Mouse (Mus musculus) myocyte (in vitro differentiated cells): ENCODE results near the gene Ankar. TPM values are rescaled to one million over a fixed set of nuclear protein-coding genes. Genes with fewer than 3 reads are reported as not detected.

Experiments
- H3K27me3 ChIP-seq: one replicate; pipeline ENCODE4 v1.6.1; 2011; ENCODE audit not compliant: control insufficient read depth, insufficient read depth, insufficient read length
- H3K36me3 ChIP-seq: one replicate; pipeline ENCODE4 v1.6.1; 2011; ENCODE audit not compliant: control insufficient read depth, insufficient read depth
- H3K4me2 ChIP-seq: one replicate; pipeline ENCODE4 v1.6.1; 2011; ENCODE audit warnings: low read depth, control low read depth
- H3K4me3 ChIP-seq: one replicate; pipeline ENCODE4 v1.5.1; 2011; ENCODE audit warnings: mild to moderate bottlenecking, control low read depth, moderate library complexity
- H3K79me2 ChIP-seq: one replicate; pipeline ENCODE4 v1.6.1; 2011; ENCODE audit not compliant: control insufficient read depth, insufficient read depth
- H3ac ChIP-seq: one replicate; pipeline ENCODE4 v1.6.1; 2011; ENCODE audit not compliant: control insufficient read depth, insufficient read length
- CEBPB ChIP-seq: IDR thresholded peaks from 2 replicates; pipeline ENCODE4 v1.6.1; 2011; ENCODE audit warnings: mild to moderate bottlenecking, moderate library complexity; ENCODE audit not compliant: poor library complexity, insufficient read depth, severe bottlenecking
- E2F4 ChIP-seq: IDR thresholded peaks from one replicate; pipeline ENCODE4 v1.6.1; 2011; ENCODE audit warnings: mild to moderate bottlenecking, control low read depth, moderate library complexity; ENCODE audit not compliant: insufficient read depth
- MAX ChIP-seq: IDR thresholded peaks from one replicate; pipeline ENCODE4 v1.6.1; 2011; ENCODE audit warnings: low read depth, mild to moderate bottlenecking, control low read depth
- MYOD1 ChIP-seq, 3 experiments: IDR thresholded peaks; one replicate each; pipeline ENCODE4 v1.6.1; 2011; ENCODE audit warnings: control low read depth in 2 of 3, low read depth in 2 of 3, mild to moderate bottlenecking in 2 of 3, moderate library complexity in 1 of 3; ENCODE audit not compliant: insufficient read length in 2 of 3, control insufficient read depth in 1 of 3
- MYOG ChIP-seq, 3 experiments: IDR thresholded peaks; one replicate each; pipeline ENCODE4 v1.6.1; 2011; ENCODE audit warnings: control low read depth in 2 of 3, low read depth in 2 of 3, mild to moderate bottlenecking in 2 of 3; ENCODE audit not compliant: insufficient read length in 2 of 3, control insufficient read depth in 1 of 3, insufficient read depth in 1 of 3
- POLR2A ChIP-seq: IDR thresholded peaks from one replicate; pipeline ENCODE4 v1.6.1; 2011; ENCODE audit warnings: low read depth, mild to moderate bottlenecking, control low read depth, moderate library complexity; ENCODE audit not compliant: insufficient read length
- POLR2AphosphoS2 ChIP-seq: IDR thresholded peaks from one replicate; pipeline ENCODE4 v1.6.1; 2011; ENCODE audit warnings: low read depth, control low read depth; ENCODE audit not compliant: insufficient read length
- REST ChIP-seq: IDR thresholded peaks from one replicate; pipeline ENCODE4 v1.6.1; 2011; ENCODE audit warnings: mild to moderate bottlenecking, control low read depth, moderate library complexity; ENCODE audit not compliant: insufficient read depth, insufficient read length
- SRF ChIP-seq: IDR thresholded peaks from one replicate; pipeline ENCODE4 v1.6.1; 2011; ENCODE audit warnings: low read depth; ENCODE audit not compliant: control insufficient read depth, insufficient read length
- TCF12 ChIP-seq: IDR thresholded peaks from one replicate; pipeline ENCODE4 v1.6.1; 2011; ENCODE audit warnings: mild to moderate bottlenecking, control low read depth; ENCODE audit not compliant: poor library complexity, insufficient read depth, severe bottlenecking
- TCF3 ChIP-seq: IDR thresholded peaks from one replicate; pipeline ENCODE4 v1.6.1; 2011; ENCODE audit warnings: low read depth, control low read depth; ENCODE audit not compliant: insufficient read length
- USF1 ChIP-seq: IDR thresholded peaks from one replicate; pipeline ENCODE4 v1.6.1; 2011; ENCODE audit warnings: low read depth, mild to moderate bottlenecking, control low read depth, moderate library complexity
- polyA plus RNA-seq: library from polyadenylated mRNA; unstranded; fragments of >200 nt; fragmentation: generic; extraction: Trizol; gene quantifications from one replicate; pipeline ENCODE4 v1.2.1, GENCODE M21; 2012; ENCODE audit warnings: missing spikeins

The Ankar gene
- polyA plus RNA-seq, 1 experiment: not detected

GRCm38 (mm10) chr1:72718846-72719245 is 18.5 kb upstream of the Ankar start:
- Histone ChIP-seq H3K4me3 (no peak overlapping the region), H3ac (no peak overlapping the region), H3K27me3 (no peaks in the 10 kb centered on the region), H3K36me3 (peaks cover 9% of the 10 kb centered on the region), H3K79me2 (no peaks in the 10 kb centered on the region), H3K4me2 (no peak overlapping the region)
- no peak for TF ChIP-seq TCF3
- no peak for TF ChIP-seq REST
- peak; percentile 25 for TF ChIP-seq POLR2AphosphoS2

- Histone ChIP-seq H3K4me2 (no peak overlapping the region), H3ac (no peak overlapping the region), H3K79me2 (peaks cover 13% of the 10 kb centered on the region), H3K4me3 (no peak overlapping the region), H3K27me3 (no peaks in the 10 kb centered on the region), H3K36me3 (peaks cover 21% of the 10 kb centered on the region)
- TF ChIP-seq TCF3: no peak
- TF ChIP-seq POLR2A: no peak
- TF ChIP-seq SRF: no peak
- TF ChIP-seq E2F4: no peak
- TF ChIP-seq MYOG (IDR thresholded peaks at IDR 0.05; ENCODE audit: control insufficient read depth in 1 of 3, insufficient read depth in 1 of 3, insufficient read length in 2 of 3, low read depth in 2 of 3): no peak
- TF ChIP-seq MYOD1 (IDR thresholded peaks at IDR 0.05; ENCODE audit: control insufficient read depth in 1 of 3, insufficient read length in 2 of 3, low read depth in 2 of 3): no peak
- no peak for TF ChIP-seq POLR2AphosphoS2
- no peak for TF ChIP-seq CEBPB
- no peak for TF ChIP-seq TCF12
- no peak for TF ChIP-seq REST
Observed at GRCm38 (mm10) chr1:72717540-72717939, 17.2 kb upstream of the Ankar start.

- Histone ChIP-seq H3K36me3 (peaks cover 21% of the 10 kb centered on the region), H3K4me3 (no peak overlapping the region), H3K79me2 (peaks cover 19% of the 10 kb centered on the region), H3K4me2 (no peak overlapping the region), H3ac (no peak overlapping the region), H3K27me3 (no peaks in the 10 kb centered on the region)
- no peak for TF ChIP-seq E2F4
- TF ChIP-seq MAX: no peak
- no peak for TF ChIP-seq USF1
Observed at GRCm38 (mm10) chr1:72716926-72717325, 16.5 kb upstream of the Ankar start.

GRCm38 (mm10) chr1:72716421-72716820 is 16.0 kb upstream of the Ankar start:
- H3K4me3 ChIP-seq: no peak overlapping the region
- no peak overlapping the region for H3K4me2 ChIP-seq
- H3K36me3 ChIP-seq: peaks cover 21% of the 10 kb centered on the region
- peak; percentile 45 for TF ChIP-seq POLR2AphosphoS2
- no peak for TF ChIP-seq MAX
- H3ac ChIP-seq: no peak overlapping the region
- H3K79me2 ChIP-seq: peaks cover 24% of the 10 kb centered on the region
- H3K27me3 ChIP-seq: no peaks in the 10 kb centered on the region

GRCm38 (mm10) chr1:72715593-72716361 is 15.4 kb upstream of the Ankar start:
- no peaks in the 10 kb centered on the region for H3K27me3 ChIP-seq
- peaks cover 21% of the 10 kb centered on the region for H3K36me3 ChIP-seq
- no peak overlapping the region for H3K4me3 ChIP-seq
- peak; percentile 66 for TF ChIP-seq POLR2AphosphoS2
- no peak for TF ChIP-seq REST
- no peak overlapping the region for H3K4me2 ChIP-seq
- H3ac ChIP-seq: no peak overlapping the region
- H3K79me2 ChIP-seq: peaks cover 27% of the 10 kb centered on the region

GRCm38 (mm10) chr1:72715065-72715464 is 14.7 kb upstream of the Ankar start:
- Histone ChIP-seq H3K4me2 (no peak overlapping the region), H3K36me3 (peaks cover 21% of the 10 kb centered on the region), H3K27me3 (no peaks in the 10 kb centered on the region), H3K79me2 (peaks cover 27% of the 10 kb centered on the region), H3K4me3 (no peak overlapping the region), H3ac (no peak overlapping the region)
- TF ChIP-seq MYOD1 (IDR thresholded peaks at IDR 0.05; ENCODE audit: control insufficient read depth in 1 of 3, insufficient read length in 2 of 3, low read depth in 2 of 3) (no peak), POLR2A (no peak), USF1 (no peak), MAX (no peak), SRF (no peak), E2F4 (no peak), TCF12 (no peak), TCF3 (no peak), MYOG (IDR thresholded peaks at IDR 0.05; ENCODE audit: control insufficient read depth in 1 of 3, insufficient read depth in 1 of 3, insufficient read length in 2 of 3, low read depth in 2 of 3) (no peak), REST (no peak), CEBPB (no peak), POLR2AphosphoS2 (no peak)
